Mouse (Mus musculus): ENCODE results near the gene Hcrtr2. TPM values are rescaled to one million over a fixed set of nuclear protein-coding genes. Genes with fewer than 3 reads are reported as not detected.

Gene Hcrtr2
- polyA plus RNA-seq, 1 experiment, result not detected

DNA sequence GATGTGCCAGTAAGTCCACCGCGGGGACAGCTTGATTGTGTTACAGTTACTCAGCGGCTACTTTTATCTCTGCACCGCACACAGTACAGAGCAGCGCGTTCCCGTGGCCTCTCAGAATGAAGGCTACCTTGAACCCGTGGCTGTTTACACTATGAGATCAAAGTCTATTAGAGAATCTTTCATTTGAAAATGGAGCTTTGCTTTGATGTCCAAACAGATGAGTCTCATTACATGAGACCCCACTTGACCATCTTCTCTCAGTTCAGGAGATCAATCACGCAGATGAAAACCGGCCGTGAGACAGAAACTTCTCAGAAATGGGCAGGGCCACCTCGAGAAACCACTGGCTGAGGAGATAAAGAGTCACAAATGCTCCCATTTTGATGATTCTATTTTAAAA lies 86.4 kb downstream of the Hcrtr2 start:
- WGBS, result 39% methylated on average over 12 of the region's 12 CpGs
- DNase-seq (ENCODE audit: low read depth, low spot score), result no peak

- DNase-seq (ENCODE audit: low read depth, low spot score), result peak; percentile 19
- 2% methylated on average over 7 of the region's 7 CpGs for WGBS
These were observed 87.0 kb downstream of the Hcrtr2 start for GRCm38 (mm10) chr9:76236626-76237025.

GRCm38 (mm10) chr9:76235945-76236503 lies 87.6 kb downstream of the Hcrtr2 start:
- DNase-seq (ENCODE audit: low read depth, low spot score), result no peak
- WGBS, result 16% methylated on average over 14 of the region's 14 CpGs

GRCm38 (mm10) chr9:76234899-76235298 lies 88.8 kb downstream of the Hcrtr2 start:
- WGBS, result 52% methylated on average over 7 of the region's 7 CpGs
- no peak for DNase-seq (ENCODE audit: low read depth, low spot score)

DNA sequence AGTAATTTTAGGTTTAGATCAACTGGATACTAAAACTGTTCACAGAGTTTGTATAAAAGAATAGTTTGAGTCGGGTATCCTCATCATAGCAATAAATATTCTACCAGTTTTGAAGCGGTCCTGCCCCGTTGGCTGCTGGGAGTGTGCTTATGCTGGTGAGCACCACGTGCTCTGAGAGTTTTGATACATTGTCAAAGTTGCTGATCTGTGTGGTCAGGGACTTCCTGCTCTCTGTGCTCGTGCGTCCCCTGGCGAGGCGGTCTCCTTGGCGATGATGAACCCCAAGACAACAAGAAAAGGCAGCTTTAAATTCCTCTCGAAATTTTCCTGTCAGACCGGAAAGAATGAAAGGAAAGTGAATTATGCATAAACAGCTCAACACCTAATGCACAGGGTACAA lies 93.3 kb downstream of the Hcrtr2 start:
- 51% methylated on average over 11 of the region's 11 CpGs for WGBS
- DNase-seq (ENCODE audit: low read depth, low spot score), result no peak

- no peak for DNase-seq (ENCODE audit: low read depth, low spot score)
- WGBS, result 62% methylated on average over 4 of the region's 4 CpGs
These were observed 106.3 kb downstream of the Hcrtr2 start for GRCm38 (mm10) chr9:76217178-76217975.

GRCm38 (mm10) chr9:76214678-76215077 lies 109.0 kb downstream of the Hcrtr2 start:
- no peak for DNase-seq (ENCODE audit: low read depth, low spot score)
- 58% methylated on average over 4 of the region's 4 CpGs for WGBS

DNA sequence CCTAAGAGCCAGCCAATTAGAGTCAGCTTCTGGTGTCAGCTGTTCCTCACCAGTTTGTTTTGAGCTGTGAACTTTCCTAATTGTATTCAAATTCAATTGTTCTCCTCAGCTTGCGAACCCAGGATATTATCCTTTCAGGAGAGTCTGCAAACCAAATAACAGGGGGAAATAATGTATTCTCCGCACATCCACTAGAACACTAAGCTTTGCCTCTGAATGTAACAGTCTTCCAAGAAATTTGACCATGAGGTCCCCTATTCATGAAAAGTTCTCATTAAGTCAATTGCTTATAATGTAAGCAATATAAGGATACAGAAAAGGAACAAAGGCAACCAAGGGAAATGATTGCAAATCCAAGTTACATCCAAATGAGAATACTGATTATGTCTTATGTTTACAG lies 110.1 kb downstream of the Hcrtr2 start, which contains the start of gene Gfral:
TSS of gene Gfral (minus strand) at position 101 of the 400 bp plus-strand sequence.
- 90% methylated on average over 2 of the region's 2 CpGs for WGBS
- DNase-seq (ENCODE audit: low read depth, low spot score), result no peak

GRCm38 (mm10) chr9:76196917-76197316 lies 126.7 kb downstream of the Hcrtr2 start:
- WGBS, result 78% methylated on average over 4 of the region's 4 CpGs
- no peak for DNase-seq (ENCODE audit: low read depth, low spot score)

DNA sequence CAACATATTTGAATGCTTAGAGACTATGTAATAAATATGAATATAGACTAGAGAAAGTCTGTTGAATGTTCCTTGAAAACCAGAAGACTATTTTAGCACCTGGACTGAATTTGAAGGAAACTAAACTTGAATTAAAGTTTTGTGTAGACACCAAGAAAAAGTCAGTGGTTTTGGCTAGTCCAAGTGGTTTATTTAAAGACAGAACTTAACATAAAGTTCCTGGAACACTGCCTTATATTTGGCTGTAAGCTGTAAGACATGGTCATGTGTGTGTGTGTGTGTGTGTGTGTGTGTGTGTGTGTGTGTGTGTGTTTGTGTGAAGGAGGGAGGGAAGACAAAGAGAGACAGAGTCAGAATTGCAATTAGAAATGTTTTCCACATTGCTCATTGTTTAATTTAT lies 144.4 kb downstream of the Hcrtr2 start:
- no peak for DNase-seq (ENCODE audit: low read depth, low spot score)

Other genes starting within 250 kb of the Hcrtr2 start
- not detected in 2 replicates for gene Gfral, start 110.2 kb downstream of the Hcrtr2 start, polyA plus RNA-seq (2012; rRNA removed)
- gene Fam83b, start 243.3 kb upstream of the Hcrtr2 start, polyA plus RNA-seq (2012; rRNA removed), result 2.4 and 7.5 TPM in 2 replicates

All from large intestine, adult 2 months (tissue).